Mouse (Mus musculus) hindbrain, embryonic 13.5 days (tissue): Measurements from ENCODE around the gene Ano8. TPM values are rescaled to one million over a fixed set of nuclear protein-coding genes. Genes with fewer than 3 reads are reported as not detected.

Source experiments
- ATAC-seq: fragments of 200-750 bp; cut with Nextera tagmentation; 2 replicates; pipeline ENCODE4 v1.8.0; 2017; ENCODE audit warnings: moderate TSS enrichment; ENCODE audit not compliant: low FRiP score
- H3K27ac ChIP-seq: fragments of 300-500 bp; sonication (generic); 2 replicates; pipeline ENCODE4 v1.5.1; 2015; ENCODE audit warnings: inconsistent platforms, mild to moderate bottlenecking, moderate library complexity
- H3K27me3 ChIP-seq: fragments of 300-500 bp; sonication (generic); 2 replicates; pipeline ENCODE4 v1.6.1; 2015; ENCODE audit warnings: mild to moderate bottlenecking, inconsistent platforms
- H3K36me3 ChIP-seq: fragments of 300-500 bp; sonication (generic); 2 replicates; pipeline ENCODE4 v1.6.1; 2015; ENCODE audit warnings: mild to moderate bottlenecking, inconsistent platforms
- H3K4me1 ChIP-seq: fragments of 300-500 bp; sonication (generic); replicated peaks from 2 replicates; pipeline ENCODE4 v1.6.1; 2015; ENCODE audit warnings: inconsistent platforms
- H3K4me2 ChIP-seq: fragments of 300-500 bp; sonication (generic); 2 replicates; pipeline ENCODE4 v1.6.1; 2015; ENCODE audit warnings: inconsistent platforms, mild to moderate bottlenecking, moderate library complexity
- H3K4me3 ChIP-seq: fragments of 300-500 bp; sonication (generic); 2 replicates; pipeline ENCODE4 v1.5.1; 2015; ENCODE audit warnings: mild to moderate bottlenecking, inconsistent platforms
- H3K9ac ChIP-seq: fragments of 300-500 bp; sonication (generic); 2 replicates; pipeline ENCODE4 v1.6.1; 2015; ENCODE audit warnings: mild to moderate bottlenecking, inconsistent platforms
- H3K9me3 ChIP-seq: fragments of 300-500 bp; sonication (generic); 2 replicates; pipeline ENCODE4 v1.6.1; 2016; ENCODE audit warnings: inconsistent platforms
- WGBS: fragments of 180-500 bp; shearing (Covaris S2); methylation state at CpG from one replicate; pipeline ENCODE4 v1.1.7; 2015; 5-methylcytosine and 5-hydroxymethylcytosine counted together
- polyA plus RNA-seq: library from polyadenylated mRNA; unstranded; fragments of >200 nt; fragmentation: Nextera tagmentation; extraction: Ambion mirVana; gene quantifications from 2 replicates; pipeline ENCODE4 v1.2.1, GENCODE M21; 2015

Gene Ano8
- polyA plus RNA-seq, 1 experiment from 2014 or later, result 7.1 TPM

DNA sequence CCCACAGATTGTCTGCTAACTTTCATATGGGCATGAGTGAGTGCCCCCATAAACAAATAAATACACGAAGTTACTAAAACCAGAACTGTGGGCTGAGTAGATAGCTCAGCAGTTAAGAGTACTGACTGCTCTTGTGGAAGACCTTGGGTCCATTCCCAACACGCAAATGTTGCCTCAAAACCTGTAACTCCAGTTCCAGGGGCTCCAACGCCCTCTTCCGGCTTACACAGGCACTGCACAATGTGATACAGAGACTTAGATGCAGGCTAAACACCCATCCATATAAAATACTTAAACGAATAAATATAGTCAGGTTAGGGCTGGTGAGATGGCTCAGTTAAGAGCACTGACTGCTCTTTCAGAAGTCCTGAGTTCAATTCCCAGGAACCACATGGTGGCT, 29.3 kb upstream of the Ano8 start:
- H3K27me3 ChIP-seq, result peaks cover 19% of the 10 kb centered on the region
- no peak overlapping the region for H3K27ac ChIP-seq
- no peak for ATAC-seq
- H3K4me3 ChIP-seq, result no peak overlapping the region
- H3K4me1 ChIP-seq, result peaks cover 11% of the 10 kb centered on the region; the same call in 1 of the 2 replicates
- 74% methylated on average over 5 of the region's 5 CpGs for WGBS
- no peaks in the 10 kb centered on the region for H3K9me3 ChIP-seq
- H3K4me2 ChIP-seq, result no peak overlapping the region
- H3K9ac ChIP-seq, result no peak overlapping the region
- no peaks in the 10 kb centered on the region for H3K36me3 ChIP-seq

DNA sequence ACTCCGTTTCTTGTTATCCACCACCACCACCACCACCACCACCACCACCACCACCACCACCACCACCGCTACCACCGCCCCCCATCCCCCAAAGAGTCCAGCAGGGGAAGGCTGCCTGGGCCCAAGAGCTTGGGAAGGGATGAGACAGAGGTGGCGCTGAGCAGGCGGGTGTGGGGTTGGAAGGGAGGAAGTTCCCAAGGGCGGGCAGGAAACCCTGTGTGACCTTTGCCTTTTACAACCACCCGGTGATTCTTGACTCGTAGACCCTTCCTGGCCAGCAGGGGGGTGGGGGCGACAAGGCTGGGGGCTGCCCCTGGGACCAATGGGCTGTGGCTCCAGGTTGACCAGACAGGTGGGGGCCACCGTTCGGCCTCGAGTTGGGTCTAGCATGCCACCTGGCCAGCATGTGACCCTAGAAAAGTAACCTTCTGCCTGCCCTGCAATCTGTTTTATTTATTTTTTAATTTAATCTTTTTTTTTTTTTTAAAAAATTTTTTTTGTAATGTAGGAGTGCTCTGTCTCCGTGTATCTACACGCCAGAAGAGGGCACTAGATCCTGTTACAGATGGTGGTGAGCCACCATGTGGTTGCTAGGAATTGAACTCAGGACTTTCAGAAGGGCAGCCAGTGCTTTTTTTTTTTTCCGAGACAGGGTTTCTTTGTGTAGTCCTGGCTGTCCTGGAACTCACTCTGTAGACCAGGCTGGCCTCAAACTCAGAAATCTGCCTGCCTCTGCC, 27.4 kb upstream of the Ano8 start:
- Histone ChIP-seq H3K36me3 (no peaks in the 10 kb centered on the region), H3K27me3 (peaks cover 36% of the 10 kb centered on the region), H3K4me1 (peaks cover 12% of the 10 kb centered on the region), H3K9ac (no peak overlapping the region), H3K4me3 (no peak overlapping the region), H3K27ac (no peak overlapping the region), H3K9me3 (no peaks in the 10 kb centered on the region), H3K4me2 (no peak overlapping the region)
- no peak for ATAC-seq
- 77% methylated on average over 15 of the region's 15 CpGs for WGBS

DNA sequence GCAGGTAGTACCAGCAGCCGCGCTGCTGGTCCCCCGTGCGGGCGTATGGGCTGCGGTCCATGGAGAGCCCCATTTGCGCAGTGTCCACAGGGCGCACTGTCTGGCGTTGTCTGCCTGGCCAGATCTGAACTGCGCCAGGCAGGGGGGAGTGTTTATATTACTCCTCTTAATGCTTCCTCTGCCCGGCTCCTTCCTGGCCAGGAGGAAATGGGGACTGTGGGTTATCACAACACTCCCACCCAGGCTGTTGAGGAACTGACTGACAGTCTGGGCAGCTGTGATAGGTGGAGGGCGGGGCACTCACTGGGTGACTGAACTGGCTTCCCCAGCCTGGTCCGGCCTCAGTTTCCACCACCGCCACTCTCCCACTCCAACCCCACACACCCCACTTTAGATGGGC, 25.9 kb upstream of the Ano8 start, which contains the start of gene Plvap:
Plvap (minus strand) TSS at position 109 of the 400 bp plus-strand sequence.
- WGBS, result 70% methylated on average over 14 of the region's 14 CpGs
- H3K9ac ChIP-seq, result no peak within 1 kb of the TSS

DNA sequence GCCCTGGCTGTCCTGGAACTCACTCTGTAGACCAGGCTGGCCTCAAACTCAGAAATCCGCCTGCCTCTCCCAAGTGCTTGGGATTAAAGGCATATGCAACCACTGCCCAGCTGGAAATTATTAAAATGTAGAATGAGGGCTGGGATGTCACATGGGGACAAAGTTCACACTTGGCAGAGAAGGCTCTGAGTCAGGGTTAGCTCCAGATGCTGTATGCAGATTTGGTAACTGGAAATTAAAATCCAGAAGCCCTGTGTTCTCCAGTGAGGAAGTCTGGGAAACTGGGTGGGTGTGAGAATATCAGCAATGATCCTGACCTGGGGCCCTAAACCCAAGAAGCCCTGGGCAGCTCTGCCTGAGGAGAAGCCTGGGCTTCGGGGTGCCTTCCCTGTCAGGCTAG, 23.6 kb upstream of the Ano8 start:
- WGBS, result 70% methylated on average over 2 of the region's 2 CpGs
- Histone ChIP-seq H3K4me3 (no peak overlapping the region), H3K4me2 (no peak overlapping the region), H3K9me3 (no peaks in the 10 kb centered on the region), H3K27ac (no peak overlapping the region), H3K4me1 (peaks cover 16% of the 10 kb centered on the region), H3K9ac (no peak overlapping the region), H3K27me3 (peaks cover 74% of the 10 kb centered on the region), H3K36me3 (no peaks in the 10 kb centered on the region)
- no peak for ATAC-seq

More for the DNA sequence above, 25.9 kb upstream of the Ano8 start, which contains the start of gene Plvap:
- peaks cover 16% of the 10 kb centered on the region for H3K4me1 ChIP-seq
- no peak within 1 kb of the TSS for H3K4me2 ChIP-seq
- ATAC-seq, result no peak
- peaks cover 52% of the 10 kb centered on the region for H3K27me3 ChIP-seq
- H3K27ac ChIP-seq, result no peak within 1 kb of the TSS
- no peaks in the 10 kb centered on the region for H3K9me3 ChIP-seq
- H3K36me3 ChIP-seq, result no peaks in the 10 kb centered on the region
- H3K4me3 ChIP-seq, result no peak within 1 kb of the TSS

GRCm38 (mm10) chr8:71507589-71508104, 21.9 kb upstream of the Ano8 start:
- WGBS, result under 1% methylated on average over 58 of the region's 61 CpGs
- Histone ChIP-seq H3K9ac (peak overlapping the region; percentile 70), H3K27me3 (peaks cover 74% of the 10 kb centered on the region), H3K36me3 (no peaks in the 10 kb centered on the region), H3K4me1 (peaks cover 16% of the 10 kb centered on the region), H3K9me3 (no peaks in the 10 kb centered on the region), H3K4me2 (peak overlapping the region; percentile 70), H3K27ac (no peak overlapping the region), H3K4me3 (peak overlapping the region; percentile 44)
- ATAC-seq, result peak; percentile 79

- H3K9ac ChIP-seq, result no peak overlapping the region
- 83% methylated on average over 4 of the region's 4 CpGs for WGBS
Observed at GRCm38 (mm10) chr8:71505979-71506378, 20.2 kb upstream of the Ano8 start.

DNA sequence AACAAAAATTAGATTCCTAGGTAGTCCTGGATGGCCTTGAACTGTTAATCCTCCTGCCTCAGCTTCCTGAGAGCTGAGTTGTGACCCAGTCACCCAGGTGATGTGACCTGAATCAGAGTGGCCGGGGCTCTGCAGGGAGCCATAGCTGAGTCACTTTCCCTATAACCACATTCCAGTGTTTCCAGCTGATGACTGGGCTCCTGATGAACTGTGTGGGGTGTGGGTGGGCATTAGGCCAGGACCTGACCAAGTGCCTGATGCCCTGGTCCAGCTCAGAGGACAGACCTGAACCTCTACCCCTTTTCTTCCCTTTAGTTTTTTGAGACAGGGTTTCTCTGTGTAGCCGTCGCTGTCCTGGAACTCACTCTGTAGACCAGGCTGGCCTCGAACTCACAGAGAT, 19.6 kb upstream of the Ano8 start:
- Histone ChIP-seq H3K4me3 (no peak overlapping the region), H3K27me3 (peaks cover 57% of the 10 kb centered on the region), H3K36me3 (no peaks in the 10 kb centered on the region), H3K4me2 (no peak overlapping the region), H3K9me3 (no peaks in the 10 kb centered on the region), H3K9ac (no peak overlapping the region), H3K4me1 (peaks cover 16% of the 10 kb centered on the region), H3K27ac (no peak overlapping the region)
- ATAC-seq, result no peak
- 88% methylated on average over 4 of the region's 4 CpGs for whole genome bisulfite sequencing

More at GRCm38 (mm10) chr8:71505979-71506378, 20.2 kb upstream of the Ano8 start:
- Histone ChIP-seq H3K4me3 (no peak overlapping the region), H3K27ac (no peak overlapping the region), H3K9me3 (no peaks in the 10 kb centered on the region), H3K36me3 (no peaks in the 10 kb centered on the region), H3K4me2 (no peak overlapping the region), H3K4me1 (peaks cover 16% of the 10 kb centered on the region), H3K27me3 (peaks cover 64% of the 10 kb centered on the region)
- ATAC-seq, result no peak

GRCm38 (mm10) chr8:71504349-71504748, 18.6 kb upstream of the Ano8 start:
- Histone ChIP-seq H3K4me3 (no peak overlapping the region), H3K9me3 (no peaks in the 10 kb centered on the region), H3K36me3 (no peaks in the 10 kb centered on the region), H3K4me2 (no peak overlapping the region), H3K9ac (no peak overlapping the region), H3K27me3 (peaks cover 48% of the 10 kb centered on the region), H3K27ac (no peak overlapping the region), H3K4me1 (peaks cover 16% of the 10 kb centered on the region)
- ATAC-seq, result no peak
- WGBS, result 91% methylated on average over 4 of the region's 4 CpGs

GRCm38 (mm10) chr8:71498816-71499690, 13.3 kb upstream of the Ano8 start:
- H3K4me2 ChIP-seq, result no peak overlapping the region
- peaks cover 3% of the 10 kb centered on the region; the same call in 1 of the 2 replicates for H3K27me3 ChIP-seq
- H3K9ac ChIP-seq, result no peak overlapping the region
- no peak overlapping the region for H3K27ac ChIP-seq
- ATAC-seq, result no peak
- 46% methylated on average over 16 of the region's 16 CpGs for WGBS
- no peak overlapping the region for H3K4me3 ChIP-seq
- no peaks in the 10 kb centered on the region for H3K9me3 ChIP-seq
- H3K4me1 ChIP-seq, result peaks cover 29% of the 10 kb centered on the region
- H3K36me3 ChIP-seq, result peaks cover 2% of the 10 kb centered on the region

GRCm38 (mm10) chr8:71497881-71498501, 12.2 kb upstream of the Ano8 start:
- H3K9ac ChIP-seq, result no peak overlapping the region
- no peak overlapping the region for H3K4me2 ChIP-seq
- ATAC-seq, result no peak
- H3K36me3 ChIP-seq, result peaks cover 10% of the 10 kb centered on the region
- H3K4me1 ChIP-seq, result peaks cover 29% of the 10 kb centered on the region
- H3K27me3 ChIP-seq, result peaks cover 3% of the 10 kb centered on the region; the same call in 1 of the 2 replicates
- no peak overlapping the region for H3K4me3 ChIP-seq
- no peak overlapping the region for H3K27ac ChIP-seq
- H3K9me3 ChIP-seq, result no peaks in the 10 kb centered on the region
- 28% methylated on average over 15 of the region's 15 CpGs for WGBS

- WGBS, result 93% methylated on average over 1 of the region's 1 CpGs
- no peaks in the 10 kb centered on the region for H3K9me3 ChIP-seq
- H3K9ac ChIP-seq, result no peak overlapping the region
- H3K4me3 ChIP-seq, result no peak overlapping the region
- H3K27me3 ChIP-seq, result peaks cover 3% of the 10 kb centered on the region; the same call in 1 of the 2 replicates
- H3K4me1 ChIP-seq, result peaks cover 29% of the 10 kb centered on the region
- peaks cover 18% of the 10 kb centered on the region for H3K36me3 ChIP-seq
- H3K4me2 ChIP-seq, result no peak overlapping the region
- H3K27ac ChIP-seq, result peak overlapping the region; percentile 18; the same call in 1 of the 2 replicates
- no peak for ATAC-seq
Observed at GRCm38 (mm10) chr8:71497077-71497645, 11.4 kb upstream of the Ano8 start.
